Mouse (Mus musculus) hindbrain, embryonic 11.5 days (tissue): ENCODE results near the gene Prdm10. TPM values are rescaled to one million over a fixed set of nuclear protein-coding genes. Genes with fewer than 3 reads are reported as not detected.
A peak's percentile ranks its signal among the peaks of the same experiment; 100 is the strongest.

Experiments
- ATAC-seq: fragments of 200-750 bp; cut with Nextera tagmentation; 2 replicates; pipeline ENCODE4 v1.8.0; 2017; ENCODE audit warnings: mild to moderate bottlenecking, moderate TSS enrichment, moderate library complexity; ENCODE audit not compliant: low FRiP score
- DNase-seq: peaks from one replicate; pipeline ENCODE4 v3.0.0-alpha.2; 2015; ENCODE audit warnings: low spot score
- H3K27ac ChIP-seq: fragments of 300-500 bp; sonication (generic); 2 replicates; pipeline ENCODE4 v1.5.1; 2014; ENCODE audit warnings: mild to moderate bottlenecking, low read depth, low read length
- H3K27me3 ChIP-seq: fragments of 300-500 bp; sonication (generic); 2 replicates; pipeline ENCODE4 v1.6.1; 2014; ENCODE audit warnings: mild to moderate bottlenecking, low read length, moderate library complexity, mixed read lengths; ENCODE audit not compliant: control insufficient read depth, insufficient read depth
- H3K36me3 ChIP-seq: fragments of 300-500 bp; sonication (generic); 2 replicates; pipeline ENCODE4 v1.6.1; 2014; ENCODE audit warnings: mild to moderate bottlenecking, low read length, moderate library complexity, mixed read lengths; ENCODE audit not compliant: control insufficient read depth, insufficient read depth
- H3K4me1 ChIP-seq: fragments of 300-500 bp; sonication (generic); replicated peaks from 2 replicates; pipeline ENCODE4 v1.6.1; 2014; ENCODE audit warnings: low read length, mixed read lengths; ENCODE audit not compliant: control insufficient read depth, insufficient read depth
- H3K4me2 ChIP-seq: fragments of 300-500 bp; sonication (generic); replicated peaks from 2 replicates; pipeline ENCODE4 v1.6.1; 2014; ENCODE audit warnings: mild to moderate bottlenecking, low read depth, low read length
- H3K4me3 ChIP-seq: fragments of 300-500 bp; sonication (generic); 2 replicates; pipeline ENCODE4 v1.5.1; 2014; ENCODE audit warnings: low read depth, low read length
- H3K9ac ChIP-seq: fragments of 300-500 bp; sonication (generic); 2 replicates; pipeline ENCODE4 v1.6.1; 2014; ENCODE audit warnings: low read depth, low read length
- H3K9me3 ChIP-seq: fragments of 300-500 bp; sonication (generic); 2 replicates; pipeline ENCODE4 v1.6.1; 2016; ENCODE audit warnings: low read length; ENCODE audit not compliant: control insufficient read depth
- WGBS: fragments of 180-500 bp; shearing (Covaris S2); extraction: QIAGEN DNeasy Blood & Tissue Kit; methylation state at CpG from one replicate; pipeline ENCODE4 v1.1.7; 2014; 5-methylcytosine and 5-hydroxymethylcytosine counted together
- polyA plus RNA-seq: library from polyadenylated mRNA; unstranded; fragments of >200 nt; fragmentation: Nextera tagmentation; extraction: Ambion mirVana; gene quantifications from 2 replicates; pipeline ENCODE4 v1.2.1, GENCODE M21; 2014

The Prdm10 gene
- polyA plus RNA-seq, 1 experiment from 2014 or later: 7.5 TPM

DNA sequence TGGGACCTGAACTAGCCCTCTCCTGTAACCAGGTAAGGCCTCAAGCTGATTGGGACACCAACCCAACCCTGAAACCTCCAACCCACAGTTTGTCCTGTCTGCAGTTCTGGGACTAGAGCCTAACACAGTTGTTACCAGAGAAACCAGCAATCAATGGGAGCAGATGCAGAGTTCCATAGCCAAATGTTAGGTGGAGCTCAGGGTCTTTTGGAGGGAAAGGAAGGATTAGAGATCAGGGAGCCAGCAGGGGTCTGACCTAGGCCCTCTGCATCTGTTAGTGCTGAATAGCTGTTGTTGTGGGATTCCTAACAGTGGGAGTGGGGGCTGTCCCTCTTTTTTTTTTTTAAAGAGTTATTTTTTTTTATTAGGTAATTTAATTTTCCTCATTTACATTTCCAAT, 96.3 kb downstream of the Prdm10 start:
- Histone ChIP-seq H3K4me3 (no peak overlapping the region), H3K9ac (no peak overlapping the region), H3K4me1 (no peaks in the 10 kb centered on the region), H3K9me3 (no peaks in the 10 kb centered on the region), H3K36me3 (0 out of 2 replicates have a peak, but pooled peaks cover 5% of the 10 kb centered on the region), H3K4me2 (no peak overlapping the region), H3K27ac (no peak overlapping the region), H3K27me3 (no peaks in the 10 kb centered on the region)
- DNase-seq: no peak
- no peak for ATAC-seq

- Histone ChIP-seq H3K9me3 (no peaks in the 10 kb centered on the region), H3K4me3 (0 out of 2 replicates have a peak overlapping the region, but pooled peaks have one; percentile 92), H3K4me2 (no peak overlapping the region)
Observed at GRCm38 (mm10) chr9:31384786-31385499, 104.6 kb downstream of the Prdm10 start.

GRCm38 (mm10) chr9:31385500-31385869, 105.1 kb downstream of the Prdm10 start:
- peak overlapping the region; percentile 82; the same call in 1 of the 2 replicates for H3K9ac ChIP-seq
- no peaks in the 10 kb centered on the region for H3K36me3 ChIP-seq
- peak overlapping the region; percentile 54 for H3K4me2 ChIP-seq
- WGBS: 28% methylated on average over 4 of the region's 4 CpGs
- no peaks in the 10 kb centered on the region for H3K27me3 ChIP-seq
- peaks cover 4% of the 10 kb centered on the region; the same call in 1 of the 2 replicates for H3K4me1 ChIP-seq
- H3K27ac ChIP-seq: no peak overlapping the region
- H3K9me3 ChIP-seq: no peaks in the 10 kb centered on the region
- DNase-seq (no peak), ATAC-seq (peak; percentile 43)
- H3K4me3 ChIP-seq: peak overlapping the region; percentile 92

More at GRCm38 (mm10) chr9:31384786-31385499, 104.6 kb downstream of the Prdm10 start:
- 90% methylated on average over 17 of the region's 17 CpGs for WGBS
- Histone ChIP-seq H3K27ac (no peak overlapping the region), H3K27me3 (no peaks in the 10 kb centered on the region), H3K9ac (no peak overlapping the region), H3K4me1 (peaks cover 4% of the 10 kb centered on the region; the same call in 1 of the 2 replicates), H3K36me3 (no peaks in the 10 kb centered on the region)
- no peak for ATAC-seq
- no peak for DNase-seq

- ATAC-seq: peak; percentile 97
- Histone ChIP-seq H3K27ac (0 out of 2 replicates have a peak within 1 kb of the TSS, but pooled peaks have one; percentile 42), H3K4me3 (peak within 1 kb of the TSS; percentile 92), H3K9ac (peak within 1 kb of the TSS; percentile 82), H3K27me3 (no peaks in the 10 kb centered on the region), H3K9me3 (no peaks in the 10 kb centered on the region), H3K4me2 (peak within 1 kb of the TSS; percentile 54), H3K4me1 (peaks cover 4% of the 10 kb centered on the region; the same call in 1 of the 2 replicates), H3K36me3 (no peaks in the 10 kb centered on the region)
- peak; percentile 98 for DNase-seq
- under 1% methylated on average over 41 of the region's 46 CpGs for WGBS
Observed at GRCm38 (mm10) chr9:31385947-31386354, 105.6 kb downstream of the Prdm10 start, which contains the start of gene Nfrkb. Nfrkb (plus strand) TSS chr9:31386192.

DNA sequence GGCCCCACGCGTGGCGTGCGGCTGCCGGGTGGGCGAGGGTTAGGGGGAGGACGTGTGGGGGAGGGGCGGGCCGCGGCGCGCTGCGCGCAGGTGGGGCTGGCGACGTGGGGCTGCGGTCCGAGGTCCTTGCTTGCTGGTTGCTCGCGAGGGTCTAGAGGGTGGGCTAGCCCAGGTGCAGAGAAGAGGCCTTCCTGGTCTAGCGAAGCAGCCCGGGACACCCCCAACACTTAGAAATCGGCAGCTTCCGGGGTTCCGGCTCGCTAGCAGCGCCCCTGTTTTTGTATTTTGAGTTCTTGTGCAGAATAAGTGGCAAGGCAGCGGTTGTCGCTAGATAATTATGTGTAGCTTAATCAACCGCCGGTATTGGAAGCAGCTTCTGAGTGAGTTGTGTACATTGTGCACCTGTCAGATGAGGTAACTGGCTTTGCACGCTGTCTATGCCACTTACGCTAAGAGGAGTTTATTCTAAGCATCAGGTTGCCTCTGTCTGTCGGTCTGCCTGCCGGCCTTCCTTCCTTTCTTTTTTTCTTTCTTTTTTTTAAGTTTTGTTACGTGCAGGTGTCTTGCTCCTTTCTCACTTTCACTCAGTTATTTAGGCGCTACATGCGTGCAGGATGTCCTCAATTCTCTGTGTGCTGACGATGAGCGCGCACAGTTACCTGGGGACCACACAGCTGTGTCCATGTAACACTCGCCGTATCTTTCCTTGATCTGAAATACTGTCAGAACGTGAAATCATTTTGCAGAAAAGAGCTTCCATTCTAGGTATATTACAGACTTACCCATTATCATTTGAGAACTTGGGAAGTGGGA, 106.2 kb downstream of the Prdm10 start:
- peak overlapping the region; percentile 82 for H3K9ac ChIP-seq
- ATAC-seq (peak; percentile 82), DNase-seq (no peak)
- peak overlapping the region; percentile 92 for H3K4me3 ChIP-seq
- H3K27me3 ChIP-seq: no peaks in the 10 kb centered on the region
- H3K4me2 ChIP-seq: peak overlapping the region; percentile 54
- 14% methylated on average over 34 of the region's 44 CpGs for WGBS
- H3K9me3 ChIP-seq: no peaks in the 10 kb centered on the region
- H3K4me1 ChIP-seq: peaks cover 4% of the 10 kb centered on the region; the same call in 1 of the 2 replicates
- H3K36me3 ChIP-seq: peaks cover 4% of the 10 kb centered on the region; the same call in 1 of the 2 replicates
- 0 out of 2 replicates have a peak overlapping the region, but pooled peaks have one; percentile 42 for H3K27ac ChIP-seq

GRCm38 (mm10) chr9:31387206-31387605, 106.9 kb downstream of the Prdm10 start:
- Histone ChIP-seq H3K9me3 (no peaks in the 10 kb centered on the region), H3K36me3 (peaks cover 4% of the 10 kb centered on the region; the same call in 1 of the 2 replicates), H3K4me1 (peaks cover 4% of the 10 kb centered on the region; the same call in 1 of the 2 replicates), H3K4me3 (peak overlapping the region; percentile 92), H3K27me3 (no peaks in the 10 kb centered on the region), H3K9ac (no peak overlapping the region), H3K4me2 (no peak overlapping the region), H3K27ac (no peak overlapping the region)
- WGBS: 94% methylated on average over 5 of the region's 5 CpGs
- DNase-seq (no peak), ATAC-seq (no peak)

- H3K27ac ChIP-seq: no peak overlapping the region
- H3K9ac ChIP-seq: no peak overlapping the region
- H3K4me2 ChIP-seq: no peak overlapping the region
- no peaks in the 10 kb centered on the region for H3K4me1 ChIP-seq
- H3K4me3 ChIP-seq: no peak overlapping the region
- H3K27me3 ChIP-seq: no peaks in the 10 kb centered on the region
- WGBS: 64% methylated on average over 4 of the region's 4 CpGs
- no peak for ATAC-seq
- DNase-seq: peak; percentile 87
- H3K9me3 ChIP-seq: no peaks in the 10 kb centered on the region
- H3K36me3 ChIP-seq: peaks cover 23% of the 10 kb centered on the region
Observed at GRCm38 (mm10) chr9:31400441-31400840, 120.1 kb downstream of the Prdm10 start.

- no peak overlapping the region for H3K4me3 ChIP-seq
- 97% methylated on average over 2 of the region's 2 CpGs for WGBS
- H3K4me2 ChIP-seq: no peak overlapping the region
- DNase-seq (no peak), ATAC-seq (no peak)
- H3K36me3 ChIP-seq: peaks cover 23% of the 10 kb centered on the region
- H3K4me1 ChIP-seq: no peaks in the 10 kb centered on the region
- no peaks in the 10 kb centered on the region for H3K27me3 ChIP-seq
- H3K9me3 ChIP-seq: no peaks in the 10 kb centered on the region
- no peak overlapping the region for H3K9ac ChIP-seq
- H3K27ac ChIP-seq: no peak overlapping the region
Observed at GRCm38 (mm10) chr9:31404311-31404710, 124.0 kb downstream of the Prdm10 start.
